Mouse (Mus musculus) testis, adult 2 months (tissue): ENCODE measurements around the gene Ssu72. TPM values are rescaled to one million over a fixed set of nuclear protein-coding genes. Genes with fewer than 3 reads are reported as not detected.

ENCODE experiments used
- H3K27ac ChIP-seq: fragments of 200-500 bp; 2 replicates; pipeline ENCODE4 v1.5.1; 2012; ENCODE audit warnings: low read depth, low read length; ENCODE audit not compliant: control insufficient read depth, insufficient read depth
- H3K27me3 ChIP-seq: fragments of 200-500 bp; 2 replicates; pipeline ENCODE4 v1.6.1; 2012; ENCODE audit warnings: mild to moderate bottlenecking, low read length, moderate library complexity; ENCODE audit not compliant: control insufficient read depth, insufficient read depth
- H3K36me3 ChIP-seq: fragments of 200-500 bp; 2 replicates; pipeline ENCODE4 v1.6.1; 2012; ENCODE audit warnings: mild to moderate bottlenecking, low read length; ENCODE audit not compliant: control insufficient read depth, insufficient read depth
- H3K4me1 ChIP-seq: fragments of 200-500 bp; 2 replicates; pipeline ENCODE4 v1.6.1; 2012; ENCODE audit warnings: low read length; ENCODE audit not compliant: control insufficient read depth, insufficient read depth
- H3K4me3 ChIP-seq: fragments of 200-500 bp; 2 replicates; pipeline ENCODE4 v1.5.1; 2012; ENCODE audit warnings: low read depth, mild to moderate bottlenecking, low read length, moderate library complexity, mixed read lengths; ENCODE audit not compliant: control insufficient read depth
- CTCF ChIP-seq: fragments of 200-500 bp; IDR thresholded peaks from 2 replicates; pipeline ENCODE4 v1.5.1; 2012; ENCODE audit warnings: low read depth, mild to moderate bottlenecking, inconsistent platforms, low read length, moderate library complexity; ENCODE audit not compliant: control insufficient read depth, insufficient read depth, insufficient replicate concordance
- POLR2A ChIP-seq: fragments of 200-500 bp; IDR thresholded peaks from 2 replicates; pipeline ENCODE4 v1.6.1; 2012; ENCODE audit warnings: low read depth, mild to moderate bottlenecking, inconsistent platforms, low read length, moderate library complexity; ENCODE audit not compliant: control insufficient read depth
- polyA plus RNA-seq: library from polyadenylated mRNA; depleted of rRNA; stranded (reverse); fragments of >200 nt; gene quantifications from 2 replicates; pipeline ENCODE4 v1.2.3, GENCODE M21; 2012; rRNA removed

The Ssu72 gene
- polyA plus RNA-seq, 1 experiment, result 34.6 TPM

DNA sequence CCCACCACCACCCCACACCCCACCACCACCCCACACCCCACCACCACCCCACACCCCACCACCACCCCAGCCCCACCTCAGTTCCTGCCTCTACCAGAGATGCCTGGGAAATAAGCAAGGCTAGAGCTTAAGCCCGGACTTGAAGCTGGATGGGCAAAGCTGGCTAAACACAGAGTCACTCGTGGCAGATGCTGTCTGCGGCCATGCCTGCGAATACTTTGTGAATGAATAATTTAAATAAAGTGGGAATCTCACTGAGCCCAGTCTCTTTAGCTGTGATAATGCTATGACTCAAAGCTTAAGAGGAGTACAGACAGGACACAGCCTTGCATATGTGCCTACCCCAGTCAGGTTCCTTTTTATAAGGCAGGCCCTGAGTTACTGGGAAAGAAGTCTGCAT, 74.9 kb downstream of the Ssu72 start:
- Histone ChIP-seq H3K27me3 (no peaks in the 10 kb centered on the region), H3K4me1 (peaks cover 34% of the 10 kb centered on the region), H3K27ac (no peak overlapping the region), H3K36me3 (no peaks in the 10 kb centered on the region), H3K4me3 (no peak overlapping the region)
- TF ChIP-seq POLR2A, result no peak

GRCm38 (mm10) chr4:155780895-155781294, 76.3 kb downstream of the Ssu72 start:
- Histone ChIP-seq H3K36me3 (no peaks in the 10 kb centered on the region), H3K4me1 (peaks cover 31% of the 10 kb centered on the region), H3K27ac (peak overlapping the region; percentile 76), H3K27me3 (no peaks in the 10 kb centered on the region), H3K4me3 (no peak overlapping the region)
- no peak for TF ChIP-seq POLR2A
- TF ChIP-seq CTCF, result no peak

Other genes with a start within 250 kb of the Ssu72 start
- 24.8 and 30.0 TPM in 2 replicates for gene Tmem52, start 235.7 kb upstream of the Ssu72 start, polyA plus RNA-seq
- 356 and 422 TPM in 2 replicates for gene Gnb1, start 213.4 kb upstream of the Ssu72 start, polyA plus RNA-seq
- gene Nadk, start 142.4 kb upstream of the Ssu72 start, polyA plus RNA-seq, result 43.1 and 48.9 TPM in 2 replicates
- 3.2 and 3.5 TPM in 2 replicates for gene Slc35e2, start 103.4 kb upstream of the Ssu72 start, polyA plus RNA-seq
- 23.6 and 29.9 TPM in 2 replicates for gene Cdk11b, start 79.9 kb upstream of the Ssu72 start, polyA plus RNA-seq
- not detected in 2 replicates for gene Gm10563, start 59.4 kb upstream of the Ssu72 start, polyA plus RNA-seq
- gene Mmp23, start 51.4 kb upstream of the Ssu72 start, polyA plus RNA-seq, result 3.7 and 5.9 TPM in 2 replicates
- gene Mib2, start 35.6 kb upstream of the Ssu72 start, polyA plus RNA-seq, result 39.3 and 40.6 TPM in 2 replicates
- gene Fndc10, start 10.5 kb upstream of the Ssu72 start, polyA plus RNA-seq, result 2.7 and 3.3 TPM in 2 replicates
- 1.5 and 1.8 TPM in 2 replicates for gene Tmem240, start 30.0 kb downstream of the Ssu72 start, polyA plus RNA-seq
- gene Atad3a, start 56.3 kb downstream of the Ssu72 start, polyA plus RNA-seq, result 18.7 and 23.4 TPM in 2 replicates
- 5.5 and 5.6 TPM in 2 replicates for gene Vwa1, start 69.9 kb downstream of the Ssu72 start, polyA plus RNA-seq
- gene Tmem88b, start 81.1 kb downstream of the Ssu72 start, polyA plus RNA-seq, result 1.0 TPM in 2 replicates
- gene Ankrd65, start 85.6 kb downstream of the Ssu72 start, polyA plus RNA-seq, result 0.08 and 0.27 TPM in 2 replicates
- 134 and 144 TPM in 2 replicates for gene Mrpl20, start 98.1 kb downstream of the Ssu72 start, polyA plus RNA-seq
- gene Ccnl2, start 107.7 kb downstream of the Ssu72 start, polyA plus RNA-seq, result 35.4 and 38.4 TPM in 2 replicates
- 108 and 116 TPM in 2 replicates for gene Aurkaip1, start 126.5 kb downstream of the Ssu72 start, polyA plus RNA-seq
- gene Mxra8, start 134.9 kb downstream of the Ssu72 start, polyA plus RNA-seq, result 114 and 149 TPM in 2 replicates
- gene Dvl1, start 142.6 kb downstream of the Ssu72 start, polyA plus RNA-seq, result 132 and 135 TPM in 2 replicates
- gene Tas1r3, start 158.6 kb downstream of the Ssu72 start, polyA plus RNA-seq, result 1.9 and 2.3 TPM in 2 replicates
- gene Cptp, start 164.6 kb downstream of the Ssu72 start, polyA plus RNA-seq, result 223 and 230 TPM in 2 replicates
- gene Ints11, start 164.7 kb downstream of the Ssu72 start, polyA plus RNA-seq, result 19.9 and 21.7 TPM in 2 replicates
- gene Pusl1, start 187.0 kb downstream of the Ssu72 start, polyA plus RNA-seq, result 20.3 and 23.5 TPM in 2 replicates
- gene Acap3, start 187.0 kb downstream of the Ssu72 start, polyA plus RNA-seq, result 9.0 and 11.3 TPM in 2 replicates
- 80.7 and 95.4 TPM in 2 replicates for gene Ube2j2, start 239.0 kb downstream of the Ssu72 start, polyA plus RNA-seq